Mouse (Mus musculus): ENCODE measurements around the gene Stk24.

The Stk24 gene

DNA sequence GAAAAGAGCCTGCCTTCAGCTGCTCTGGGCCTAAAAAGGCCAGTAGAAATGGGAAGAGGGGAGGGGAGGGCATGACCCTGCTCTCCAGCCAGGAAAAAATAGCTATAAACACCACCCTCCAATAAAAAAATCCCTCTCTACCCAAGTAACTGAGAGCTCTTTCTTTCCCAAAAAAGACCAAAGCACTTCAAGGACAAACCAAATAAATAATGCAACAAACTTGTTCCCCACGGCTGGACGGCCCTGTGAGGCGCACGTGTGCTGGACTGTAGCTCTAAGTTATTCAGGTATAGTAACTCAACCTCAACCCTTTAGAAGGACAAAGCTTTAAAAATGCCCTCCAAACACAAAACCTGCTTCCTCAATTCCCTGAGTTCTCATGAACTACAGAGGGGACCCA lies 28.1 kb downstream of the Stk24 start:
- no peak for DNase-seq (ENCODE audit: low spot score)

DNA sequence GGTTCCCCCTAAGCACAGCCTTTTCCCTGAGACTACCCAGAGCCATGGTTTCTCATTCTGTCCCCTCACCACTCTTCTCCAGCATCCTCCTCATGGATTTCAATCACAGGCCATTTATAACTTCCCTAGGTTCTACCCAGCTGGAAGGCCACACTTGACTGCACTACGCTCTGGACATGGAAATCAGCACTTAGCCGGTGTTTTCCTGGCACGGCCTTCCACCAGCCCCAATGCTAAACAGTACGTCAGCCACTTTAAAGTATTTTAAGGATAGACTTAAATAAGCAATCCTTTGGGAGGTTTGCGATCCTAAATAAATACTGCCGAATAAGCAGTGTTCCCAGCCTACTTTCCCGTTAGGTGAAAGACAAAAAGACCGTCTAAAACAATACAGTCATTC lies 29.8 kb downstream of the Stk24 start:
- no peak for DNase-seq (ENCODE audit: low spot score)

DNA sequence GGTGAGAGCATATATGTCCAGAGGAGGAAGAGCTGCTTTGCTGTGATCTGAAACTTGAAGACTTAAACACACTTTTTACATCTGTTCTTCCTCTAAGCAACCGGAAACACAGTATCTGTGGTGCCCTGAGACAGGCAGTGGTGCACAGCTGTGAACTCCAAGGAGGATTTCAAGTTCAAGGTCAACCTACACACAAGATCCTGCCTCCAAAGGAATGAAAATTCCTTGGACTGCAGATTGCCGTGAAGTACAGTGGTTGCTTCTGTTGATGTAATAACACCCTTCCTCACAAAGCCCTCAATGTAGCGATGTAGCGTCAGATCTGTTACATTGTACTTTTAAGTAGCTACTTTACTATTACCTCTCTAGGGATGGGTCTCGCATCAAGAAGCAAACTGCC lies 30.5 kb downstream of the Stk24 start:
- DNase-seq (ENCODE audit: low spot score): no peak

DNA sequence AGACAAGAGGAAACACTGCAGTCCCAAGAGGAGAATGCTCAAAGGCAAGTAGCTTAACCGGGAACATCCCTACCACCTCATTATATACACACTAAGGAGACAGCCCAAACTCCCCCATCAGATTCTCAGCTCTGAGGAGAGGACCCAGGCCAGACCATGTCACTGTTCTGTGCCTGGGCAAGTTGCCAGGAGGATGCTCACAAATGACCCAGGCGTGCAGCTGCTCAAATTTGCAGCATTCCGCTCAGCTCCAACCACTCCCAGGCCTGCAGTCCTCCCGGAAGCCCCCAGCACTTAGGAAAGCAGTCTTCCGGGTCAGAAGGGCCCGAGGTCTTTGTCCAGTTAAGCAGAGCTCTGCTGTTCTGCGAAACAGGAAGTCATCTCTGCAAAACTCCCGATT lies 31.6 kb downstream of the Stk24 start:
- no peak for DNase-seq (ENCODE audit: low spot score)

DNA sequence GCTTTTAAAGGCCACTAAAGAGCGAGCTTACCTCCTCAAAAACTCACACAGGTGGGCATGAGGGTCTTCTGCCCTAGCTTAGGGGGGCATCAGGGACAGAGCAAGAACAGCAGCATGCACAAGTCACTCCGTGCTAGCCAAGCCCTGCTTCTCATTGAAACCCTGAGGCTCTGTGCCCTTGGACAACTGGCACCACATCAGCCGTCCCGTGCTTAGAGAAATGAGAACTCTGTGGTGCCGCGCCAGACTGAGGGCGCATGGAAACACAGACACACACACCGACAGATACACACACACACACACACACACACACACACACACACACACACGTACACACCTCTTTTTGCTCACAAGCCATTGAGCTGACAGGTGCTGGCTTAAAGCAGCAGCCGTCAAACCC lies 32.7 kb downstream of the Stk24 start:
- DNase-seq (ENCODE audit: low spot score): no peak

DNA sequence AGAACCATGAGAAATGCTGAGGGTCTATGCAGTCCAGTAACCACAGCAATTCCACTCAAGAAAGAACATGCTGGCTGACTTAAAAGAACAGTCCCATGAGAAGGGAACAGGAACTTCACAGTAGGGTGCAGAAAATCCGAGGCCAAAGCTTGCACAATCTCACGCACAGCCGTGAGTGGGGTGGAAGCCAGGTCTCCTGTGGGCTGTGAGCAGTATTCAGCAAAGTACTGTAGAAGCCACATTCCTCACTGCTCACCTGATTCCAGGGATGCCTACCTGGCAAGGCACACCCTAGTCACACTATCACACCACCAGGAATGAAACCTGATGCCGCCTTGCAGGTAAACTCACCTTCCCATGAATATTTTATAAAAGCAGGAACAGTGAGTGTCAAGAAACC lies 33.2 kb downstream of the Stk24 start:
- DNase-seq (ENCODE audit: low spot score): no peak

DNA sequence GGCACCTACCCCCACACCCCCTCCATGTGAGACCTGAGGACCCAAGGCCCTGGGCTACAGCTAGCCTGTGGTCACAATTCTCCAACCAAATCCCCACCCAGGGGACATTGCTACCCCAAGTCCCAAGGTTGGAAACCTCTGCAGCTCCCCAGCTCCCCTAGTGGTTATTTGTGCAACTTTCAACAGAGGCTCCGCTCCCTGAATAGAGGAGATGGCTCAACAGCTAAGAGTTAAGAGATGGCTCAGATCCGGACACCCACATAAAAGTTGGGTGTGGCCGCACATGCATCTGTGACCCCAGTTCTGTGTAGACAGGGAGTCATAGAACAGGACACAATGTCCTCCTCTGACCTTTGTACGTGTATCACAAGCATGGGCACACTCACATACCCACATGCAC lies 33.8 kb downstream of the Stk24 start:
- no peak for DNase-seq (ENCODE audit: low spot score)

DNA sequence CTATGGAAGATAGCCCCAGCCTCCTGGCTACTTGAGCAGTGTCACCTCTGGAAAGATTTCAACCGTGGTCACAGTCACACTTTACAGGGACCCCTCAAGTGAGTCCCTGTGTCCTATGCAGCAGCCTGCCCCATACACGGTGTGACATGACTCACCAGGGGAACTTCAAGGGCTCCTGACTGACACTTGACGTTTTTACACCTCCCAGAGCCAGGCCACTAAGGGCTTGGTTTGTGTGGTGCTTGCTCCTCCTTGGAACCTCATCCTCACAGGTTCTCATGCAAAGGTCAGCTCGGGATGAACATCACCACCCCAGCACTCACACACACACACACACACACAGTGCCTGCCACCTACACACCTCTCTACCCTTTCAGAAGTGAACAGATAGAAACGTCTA lies 34.9 kb downstream of the Stk24 start:
- no peak for DNase-seq (ENCODE audit: low spot score)

DNA sequence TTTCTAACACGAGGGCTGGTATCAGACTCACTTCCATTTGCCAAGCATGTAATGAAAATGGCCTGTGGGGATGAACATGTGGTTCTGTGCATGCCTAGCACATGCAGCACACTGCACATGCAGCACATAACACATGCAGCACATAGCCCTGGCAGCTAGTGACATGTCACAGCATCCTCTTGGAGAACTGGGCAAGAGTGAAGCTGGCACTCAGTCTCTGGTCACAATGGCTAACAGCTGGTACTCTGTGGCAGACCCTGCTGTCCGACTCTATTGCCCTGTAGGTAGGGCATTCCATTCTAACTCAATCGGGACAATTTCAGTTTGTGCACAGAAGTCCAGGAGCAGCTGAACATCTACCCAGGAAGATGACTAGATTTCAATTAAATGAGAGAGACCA lies 36.9 kb downstream of the Stk24 start:
- DNase-seq (ENCODE audit: low spot score): no peak

DNA sequence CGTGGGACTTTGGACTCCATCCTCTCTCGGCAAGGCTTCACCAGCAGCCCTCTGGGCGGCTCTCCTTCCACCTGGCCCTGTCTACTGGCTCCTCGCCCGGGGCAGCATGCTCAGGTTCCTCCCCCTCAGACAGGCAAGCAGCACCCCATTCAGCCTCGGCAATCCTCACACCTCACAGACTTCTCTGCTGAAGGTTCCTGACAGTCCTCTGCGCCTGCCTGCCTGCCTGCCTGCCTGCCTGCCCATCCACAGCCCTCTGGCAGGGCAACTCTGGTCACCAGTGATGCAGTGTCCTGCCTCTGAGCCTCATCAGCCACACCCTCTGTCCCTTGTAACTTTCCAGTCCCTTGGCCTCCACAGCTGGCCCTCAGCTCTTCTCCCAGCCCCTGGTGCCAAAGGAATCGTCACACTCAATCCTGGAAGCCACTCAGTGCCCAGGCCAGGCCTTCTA lies 39.8 kb downstream of the Stk24 start:
- no peak for DNase-seq (ENCODE audit: low spot score)

DNA sequence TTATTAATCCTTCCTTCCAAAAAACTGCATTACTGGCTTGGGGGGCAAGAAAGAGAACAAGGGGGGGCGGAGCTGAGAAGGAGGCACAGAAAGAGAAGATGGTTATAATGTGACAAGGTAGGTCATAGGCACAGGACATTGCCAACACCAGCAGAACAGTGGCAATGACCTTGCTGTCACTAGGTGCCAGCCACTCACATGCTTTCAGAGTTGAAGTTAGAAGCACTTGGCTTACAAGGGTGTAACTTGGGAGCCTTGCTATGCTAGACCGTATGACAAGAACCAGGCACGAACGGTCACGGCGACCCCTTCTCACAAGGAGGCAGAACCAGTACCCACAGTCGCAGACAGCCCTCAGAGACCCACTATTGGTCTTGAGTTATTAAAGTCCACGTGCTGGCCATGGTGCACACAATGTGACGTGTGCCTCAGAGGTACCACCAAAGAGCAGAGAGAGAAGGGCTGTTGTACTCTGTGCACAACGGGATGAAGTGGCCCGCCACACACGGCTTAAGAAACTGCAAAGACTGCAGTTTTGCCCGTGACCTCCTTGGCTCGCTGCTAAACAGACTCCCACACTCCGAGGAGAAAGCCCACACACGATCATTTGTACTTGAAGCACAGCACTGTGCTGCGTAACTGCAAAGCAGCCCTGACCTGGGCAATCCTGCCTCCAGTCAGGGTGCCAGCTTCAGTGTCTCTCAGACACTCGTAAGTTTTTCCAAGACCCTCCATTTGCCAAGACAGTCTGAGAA lies 40.8 kb downstream of the Stk24 start:
- DNase-seq (ENCODE audit: low spot score): no peak

DNA sequence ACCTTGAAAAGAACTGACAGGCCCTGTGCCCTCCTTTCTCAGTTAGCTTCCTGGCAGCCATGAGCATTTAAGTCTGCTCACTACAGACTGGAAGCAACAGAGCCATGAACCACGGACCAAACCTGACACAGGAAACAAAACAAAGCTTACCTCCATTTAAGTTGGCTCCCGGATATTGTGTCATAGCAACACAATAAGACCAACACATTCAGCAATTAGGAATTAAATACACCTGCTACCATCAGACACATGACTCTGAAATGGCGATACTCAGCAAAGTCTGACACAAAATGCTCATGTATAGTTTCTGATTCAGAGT lies 49.8 kb downstream of the Stk24 start:
- DNase-seq (ENCODE audit: low spot score): no peak

DNA sequence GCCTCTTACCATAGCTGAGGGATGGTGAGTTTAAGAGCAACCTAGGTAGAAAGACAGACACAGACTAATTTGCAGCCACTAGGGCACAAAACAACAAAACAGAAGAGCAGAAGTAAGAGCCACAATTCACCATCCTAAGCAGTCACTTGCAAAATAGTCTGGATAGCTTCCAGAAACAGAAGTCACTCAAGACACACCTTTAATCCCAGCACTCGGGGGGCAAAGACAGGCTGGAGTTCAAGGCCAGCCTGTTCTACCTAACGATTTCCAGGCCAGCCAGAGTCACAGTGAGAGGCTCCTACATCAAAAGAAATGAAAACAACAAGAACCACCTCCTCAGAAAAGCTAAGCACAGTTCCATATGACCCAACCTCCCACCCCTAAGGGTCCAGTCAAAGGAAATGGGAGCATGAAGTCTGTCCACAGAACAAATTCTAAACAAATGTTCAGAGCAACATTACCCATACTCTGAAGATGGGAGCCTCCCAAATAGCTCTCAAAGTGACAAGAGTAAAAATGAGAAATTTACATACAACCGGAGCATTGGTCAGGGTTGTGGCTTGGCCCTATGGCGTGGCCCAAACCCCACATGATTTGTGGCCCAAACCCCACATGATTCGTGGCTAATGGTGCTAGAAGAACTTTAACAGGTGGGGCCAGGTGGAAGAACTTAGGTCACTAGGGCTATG lies 50.3 kb downstream of the Stk24 start:
- DNase-seq (ENCODE audit: low spot score): no peak

DNA sequence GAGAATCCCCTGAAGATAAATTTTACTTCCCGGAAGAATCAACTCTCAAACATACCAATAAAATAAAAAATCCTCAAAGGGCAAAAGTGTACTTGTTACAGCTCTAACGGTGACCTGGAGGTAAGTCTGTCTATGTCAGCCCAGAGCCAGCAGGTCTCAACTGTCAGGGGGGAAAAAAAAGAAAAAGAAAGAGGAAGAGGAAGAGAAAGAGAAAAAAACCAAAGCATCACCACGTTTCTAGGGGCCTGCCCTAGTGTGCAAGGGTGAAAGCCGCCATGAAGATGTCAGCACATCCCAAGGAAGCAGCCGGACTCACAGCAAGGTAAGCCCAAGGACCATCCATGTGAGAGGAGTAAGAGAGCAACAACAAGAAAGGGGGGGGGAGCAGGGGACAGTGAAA lies 50.9 kb downstream of the Stk24 start:
- DNase-seq (ENCODE audit: low spot score): no peak

DNA sequence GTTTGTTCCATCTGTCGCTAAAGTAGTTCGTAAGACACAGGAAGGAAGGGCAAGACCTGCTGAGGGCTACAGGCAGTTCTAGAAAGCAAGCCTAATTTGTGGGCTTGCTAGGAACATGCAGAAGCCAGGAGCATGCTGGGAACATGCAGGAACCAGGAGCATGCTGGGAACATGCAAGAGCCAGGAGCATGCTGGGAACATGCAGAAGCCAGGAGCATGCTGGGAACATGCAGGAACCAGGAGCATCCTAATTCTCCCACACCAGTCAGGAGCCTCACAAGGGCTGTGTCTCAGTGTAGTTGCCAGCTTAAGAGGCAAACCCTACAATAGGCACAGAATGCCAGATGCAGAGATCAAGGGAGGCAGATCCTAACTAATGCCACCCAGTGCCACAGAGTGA lies 53.4 kb downstream of the Stk24 start:
- DNase-seq (ENCODE audit: low spot score): no peak

DNA sequence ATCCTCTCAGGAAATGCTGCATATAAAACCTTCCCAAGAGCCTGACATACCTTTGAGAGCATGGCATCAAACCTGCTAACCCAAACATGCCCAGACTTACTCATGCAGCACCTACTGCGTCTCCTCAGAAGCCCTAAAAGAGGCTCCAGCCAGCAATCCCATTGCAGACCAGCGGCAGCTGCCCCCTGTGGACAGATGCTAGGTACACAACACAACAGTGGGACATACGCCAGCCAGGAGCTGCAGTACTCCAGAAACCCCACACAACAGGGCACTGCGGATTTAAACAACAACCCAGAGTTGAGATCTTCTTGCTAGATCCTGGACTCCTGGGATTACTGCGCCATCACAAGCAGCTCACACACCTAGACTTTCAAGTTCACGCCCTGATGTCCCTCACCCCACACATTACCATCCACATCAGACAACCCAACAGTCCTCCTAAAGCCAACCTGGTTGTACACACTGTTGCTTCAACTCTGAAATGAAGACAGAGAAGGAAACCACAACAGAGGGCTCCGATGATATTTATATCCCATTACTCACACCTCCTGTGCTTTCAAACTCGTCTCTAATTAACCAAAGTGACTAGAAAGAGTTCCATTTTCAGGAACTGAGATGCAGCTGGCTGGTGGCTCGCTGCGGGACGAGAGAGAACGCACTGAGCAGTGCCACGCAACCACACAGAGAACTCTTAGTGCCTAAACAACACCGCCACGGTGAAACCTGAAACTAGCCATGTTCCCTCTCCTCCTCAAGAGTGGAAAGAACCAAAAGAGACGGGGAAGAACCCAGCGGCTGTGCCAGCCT lies 55.1 kb downstream of the Stk24 start:
- DNase-seq (ENCODE audit: low spot score): no peak

DNA sequence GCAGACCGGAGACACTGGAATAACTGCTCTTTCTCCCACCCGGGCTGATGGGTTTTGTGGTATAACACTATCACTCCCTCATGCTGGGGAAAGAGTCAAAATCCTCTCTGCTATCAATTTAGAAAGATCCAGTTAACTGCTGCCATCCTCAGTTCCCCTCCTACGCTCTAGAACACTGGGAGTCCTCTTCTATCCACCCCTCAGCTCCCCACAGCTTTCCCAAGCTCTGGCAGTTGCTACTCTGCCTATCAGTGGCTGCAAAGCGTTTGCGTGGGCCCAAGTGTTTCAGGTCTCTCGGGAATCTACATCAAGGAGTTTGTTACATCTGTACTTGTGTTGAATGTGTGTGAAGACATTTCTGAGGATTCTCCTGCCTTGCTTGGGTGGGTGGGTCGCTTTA lies 57.2 kb downstream of the Stk24 start:
- DNase-seq (ENCODE audit: low spot score): no peak

DNA sequence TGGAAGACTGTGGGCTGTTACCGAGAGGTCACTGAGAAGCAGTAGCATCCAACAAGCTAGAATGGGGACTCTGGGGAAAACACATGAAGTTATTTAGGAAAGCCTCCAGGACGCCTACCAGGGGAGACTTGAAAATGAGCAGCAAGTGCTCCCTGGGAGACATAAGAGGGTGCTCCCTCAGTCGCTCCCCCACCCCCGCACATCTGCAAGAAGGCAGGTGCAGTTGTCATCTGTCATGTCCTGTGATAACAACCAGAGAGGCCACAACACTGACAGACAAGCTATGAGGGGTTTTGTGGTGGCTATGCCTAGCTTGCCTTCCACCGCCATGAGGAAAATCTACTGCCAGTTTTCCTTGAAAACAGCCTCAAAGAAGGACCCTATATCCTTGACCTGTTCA lies 57.7 kb downstream of the Stk24 start:
- DNase-seq (ENCODE audit: low spot score): no peak

DNA sequence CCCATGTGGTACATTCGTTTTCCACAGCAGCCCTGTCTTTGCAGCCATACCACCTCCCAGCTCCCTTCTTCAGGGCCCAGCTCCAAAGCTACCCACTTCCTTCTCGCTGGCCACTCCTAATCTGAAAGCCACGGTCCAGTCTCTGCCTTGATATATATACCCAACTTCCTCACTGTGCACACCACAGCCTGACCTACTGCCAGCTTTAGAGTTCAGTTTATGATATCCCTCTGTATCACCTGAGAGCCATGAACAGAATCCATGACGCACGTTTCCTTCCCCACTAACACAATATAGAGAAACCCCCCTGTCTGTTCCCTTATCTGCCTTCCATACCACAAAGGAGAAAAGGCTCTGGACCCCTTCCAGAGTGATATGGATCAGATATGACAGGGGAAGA lies 61.4 kb downstream of the Stk24 start:
- DNase-seq (ENCODE audit: low spot score): no peak

DNA sequence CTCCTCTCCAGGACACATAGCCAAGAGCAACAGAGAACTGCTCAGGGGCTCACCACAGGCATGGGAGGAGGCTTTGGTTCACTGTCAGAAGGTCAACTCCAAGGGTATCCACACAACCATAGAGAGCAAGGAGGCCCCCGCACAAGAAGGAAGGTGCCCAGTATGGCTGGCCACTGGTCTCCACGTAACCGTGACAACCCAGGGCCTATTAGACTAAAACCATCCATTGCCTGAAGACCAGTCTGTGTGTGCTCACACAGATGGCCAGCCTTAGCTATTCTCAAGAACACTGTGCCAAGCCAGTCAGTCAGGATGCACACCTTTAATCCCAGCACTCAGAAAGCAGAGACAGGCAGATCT lies 62.5 kb downstream of the Stk24 start:
- no peak for DNase-seq (ENCODE audit: low spot score)

DNA sequence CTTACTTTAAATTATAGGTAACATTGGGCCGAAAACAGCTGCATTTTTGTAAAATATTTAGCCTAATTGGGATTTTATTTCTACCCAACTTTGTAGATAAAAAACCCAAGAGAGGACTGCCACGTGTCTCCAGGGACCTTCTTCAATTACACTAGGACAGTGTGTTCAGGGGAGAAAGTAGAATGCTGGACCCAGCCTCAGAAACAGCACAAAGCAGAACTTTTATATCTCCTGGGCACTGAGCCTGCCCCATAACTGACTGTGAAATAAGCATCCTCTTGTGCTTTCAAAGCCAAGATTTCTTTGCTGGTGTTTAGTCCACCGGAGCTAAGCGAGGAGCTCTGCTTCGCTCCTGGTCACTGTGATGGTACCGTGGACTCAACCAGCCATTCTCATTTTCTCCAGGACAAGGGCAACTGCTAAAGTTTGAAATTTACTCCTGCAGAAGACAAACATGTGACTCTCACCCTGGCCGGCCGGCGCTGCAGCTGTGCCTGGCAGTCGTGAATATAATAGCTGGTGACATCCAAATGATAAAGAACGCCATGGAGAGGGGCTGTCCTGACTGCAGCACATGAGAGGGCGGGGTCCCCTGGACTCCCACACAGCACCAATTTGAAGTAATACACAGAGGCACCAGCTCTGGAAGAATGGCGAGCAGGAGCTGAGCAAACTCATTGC lies 63.0 kb downstream of the Stk24 start:
- DNase-seq (ENCODE audit: low spot score): no peak

DNA sequence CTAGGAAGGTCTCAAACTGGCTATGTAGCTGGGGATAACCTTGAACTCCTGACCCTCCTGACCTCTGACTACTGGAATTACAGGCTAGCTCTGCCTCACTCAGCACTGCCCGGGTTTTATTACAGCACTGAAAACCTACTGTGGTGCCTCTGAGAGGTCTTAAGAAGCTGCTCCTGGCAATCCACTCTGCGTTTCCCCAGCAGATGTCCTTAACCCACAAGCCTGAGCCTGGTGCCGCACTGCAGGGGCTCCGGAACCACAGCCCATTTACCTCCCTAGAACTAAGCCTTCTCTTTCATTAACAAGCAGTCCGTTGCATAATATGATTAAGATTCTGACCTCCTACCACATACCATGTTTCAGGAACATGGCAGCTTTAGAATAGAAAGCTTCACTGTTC lies 63.7 kb downstream of the Stk24 start:
- no peak for DNase-seq (ENCODE audit: low spot score)

DNA sequence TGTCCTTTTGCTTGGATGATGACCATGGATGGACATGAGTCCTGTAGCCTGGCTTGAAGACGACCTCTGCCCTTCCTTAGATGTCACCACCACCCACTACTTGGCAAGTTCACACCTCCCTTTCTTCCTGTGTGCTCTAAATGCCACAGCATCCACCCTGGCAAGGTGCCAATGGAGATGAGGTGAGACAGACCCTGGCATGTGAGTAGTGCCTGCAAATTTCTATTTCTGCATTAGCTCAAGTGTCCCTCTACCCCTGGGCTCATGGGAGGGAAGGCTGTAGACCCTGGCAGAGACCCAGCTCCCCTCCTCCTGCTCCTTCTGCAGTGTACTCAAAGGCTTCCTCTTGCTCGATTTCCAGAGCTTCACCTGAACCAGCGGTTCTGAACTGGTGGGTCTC lies 64.9 kb downstream of the Stk24 start:
- DNase-seq (ENCODE audit: low spot score): no peak
